Mouse (Mus musculus) v-Abl transformed pro-B cells (cell line): ENCODE results near the gene Rpn2.

Experiments
- in situ Hi-C, 2 experiments: fragments of 400-800 bp; cut with MboI; formaldehyde crosslinking; loops; one replicate each; pipeline ENCODE4 v1.15.1; 2025; ENCODE audit not compliant: unreplicated experiment in 2 of 2

The Rpn2 gene

DNA sequence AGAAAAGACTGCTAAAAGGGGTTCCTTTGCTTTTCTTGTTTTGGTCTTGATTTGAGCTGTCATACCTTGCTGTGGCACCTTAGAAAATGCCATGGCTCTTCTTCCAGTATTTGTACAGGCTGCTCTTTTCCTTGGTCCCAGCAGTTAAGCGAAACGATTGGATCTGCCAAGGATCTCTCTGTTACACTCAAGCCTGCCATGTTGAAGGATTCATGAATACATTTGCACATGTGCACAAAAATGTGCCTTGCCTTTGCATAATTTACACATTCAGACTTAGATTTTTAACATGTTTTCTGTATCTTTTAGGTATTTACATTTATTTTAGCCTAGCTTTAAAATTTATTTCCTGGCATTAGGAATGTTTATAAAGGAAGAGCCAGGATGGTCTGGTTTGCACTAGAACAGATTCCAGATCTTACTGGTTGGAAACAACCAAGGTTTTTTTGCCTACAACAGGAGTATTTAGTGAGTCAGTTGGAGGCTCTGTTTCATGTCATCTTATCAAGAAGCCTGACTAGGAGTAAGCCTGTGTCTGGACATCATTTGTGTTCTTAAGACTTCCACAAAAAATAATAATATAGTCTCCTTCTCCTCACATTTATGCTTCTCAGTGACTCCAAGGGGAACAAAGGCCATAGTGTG is 29.6 kb downstream of the Rpn2 start:
- in situ Hi-C loops: no loop called here

DNA sequence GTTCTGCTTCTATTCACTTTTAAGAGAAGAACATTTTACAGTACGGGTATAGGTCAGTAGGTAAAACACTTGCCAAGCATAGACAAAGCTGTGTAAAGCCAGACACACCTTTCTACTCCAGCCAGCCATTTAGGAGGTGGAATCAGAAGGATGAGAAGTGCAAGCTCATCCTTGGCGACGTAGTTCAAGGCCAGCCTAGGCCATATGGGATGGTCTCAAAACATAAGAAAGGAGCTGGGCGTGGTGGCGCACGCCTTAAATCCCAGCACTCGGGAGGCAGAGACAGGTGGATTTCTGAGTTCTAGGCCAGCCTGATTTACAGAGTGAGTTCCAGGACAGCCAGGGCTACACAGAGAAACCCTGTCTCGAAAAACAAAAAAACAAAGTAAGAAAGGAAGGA is 30.8 kb downstream of the Rpn2 start:
- in situ Hi-C loops: no loop called here

DNA sequence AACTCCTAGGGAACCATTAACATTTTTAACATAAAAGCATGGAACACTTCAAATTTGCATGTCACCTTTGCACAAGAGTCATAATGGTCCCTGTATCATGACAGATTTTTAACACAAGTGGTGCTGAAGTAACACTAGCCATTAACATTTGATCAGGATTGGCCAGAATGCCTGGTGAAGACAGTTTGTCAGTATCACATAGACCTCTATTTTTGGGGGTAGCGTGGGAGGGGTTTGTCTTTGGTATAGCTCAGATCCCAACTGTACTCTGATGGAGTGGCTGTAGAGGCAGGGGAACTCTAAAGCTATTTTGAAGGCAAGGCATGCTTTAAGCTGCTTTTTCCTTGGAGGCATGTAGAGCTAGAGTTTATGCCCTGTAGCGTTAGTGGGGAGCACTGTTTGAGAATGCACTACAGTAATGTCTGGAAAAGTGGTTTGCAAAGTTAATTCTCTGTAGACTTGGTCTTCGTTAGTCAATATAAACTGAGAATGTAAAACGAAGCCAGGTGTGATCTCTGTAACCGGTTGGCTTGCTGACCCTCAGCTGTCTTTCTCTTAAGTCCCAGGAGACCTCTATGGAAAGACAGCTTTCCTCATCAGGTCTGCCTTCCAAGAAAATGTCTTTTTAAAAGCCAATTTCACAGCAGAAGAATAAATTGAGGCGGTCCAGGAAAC is 32.3 kb downstream of the Rpn2 start:
- in situ Hi-C loops: no loop called here

DNA sequence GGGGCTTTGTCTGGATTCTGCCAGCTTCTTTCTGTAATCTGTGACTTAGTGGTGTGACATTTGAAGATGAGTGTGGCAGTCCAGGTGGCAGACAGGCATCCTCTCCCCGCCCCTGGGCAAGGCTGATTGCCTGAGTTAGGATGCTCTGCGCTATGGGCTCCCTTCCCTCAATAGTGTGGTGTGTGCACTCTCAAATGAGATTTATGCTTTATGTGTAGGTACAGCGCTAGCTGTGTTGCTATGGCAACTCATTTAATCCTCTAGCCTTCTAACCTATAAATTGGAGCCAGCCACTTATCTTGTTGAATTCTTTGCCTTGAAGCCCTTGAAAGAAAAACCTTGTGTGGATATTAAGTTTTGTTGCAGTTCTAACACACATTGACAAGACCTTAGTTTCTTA is 34.9 kb downstream of the Rpn2 start:
- in situ Hi-C loops: no loop called here

DNA sequence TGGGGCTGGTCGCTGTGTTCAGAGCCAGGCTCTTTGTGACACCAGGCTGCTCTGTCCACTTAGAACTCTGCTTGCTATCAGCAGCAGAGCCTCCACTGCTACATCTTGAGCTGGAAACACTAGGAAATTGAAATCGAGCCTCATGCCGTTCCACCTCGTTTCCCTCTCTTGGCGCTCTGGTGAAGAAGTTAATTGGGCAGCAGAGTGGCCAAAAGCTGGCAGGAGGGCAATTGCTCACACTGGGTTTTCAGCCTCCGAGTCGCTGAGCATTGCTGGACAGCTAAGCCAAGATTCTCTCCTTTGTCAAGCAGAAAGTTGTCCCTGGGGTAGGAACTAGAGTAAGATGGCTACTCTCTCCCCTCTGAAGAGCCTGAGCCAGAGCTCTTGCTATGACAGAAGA is 35.5 kb downstream of the Rpn2 start:
- in situ Hi-C loops: no loop called here

DNA sequence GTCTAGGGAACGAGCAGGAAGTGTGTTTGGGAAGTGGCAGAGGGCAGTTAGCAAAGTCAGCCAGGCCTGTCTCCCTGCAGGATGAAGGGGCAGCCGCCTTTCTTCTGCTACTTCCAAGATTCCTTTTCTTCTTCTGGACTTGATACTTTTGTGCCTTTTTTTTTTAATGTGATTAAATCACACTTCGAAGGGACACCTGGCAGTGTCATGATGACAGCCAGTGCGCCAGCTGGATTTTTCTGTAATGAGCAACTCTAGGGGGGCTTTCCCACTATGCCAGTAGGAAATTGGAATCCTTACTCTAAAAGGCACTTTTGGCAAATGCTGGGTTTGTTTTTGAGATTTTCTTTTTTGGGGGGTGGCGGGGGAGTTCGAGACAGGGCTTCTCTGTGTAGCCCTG is 36.7 kb downstream of the Rpn2 start:
- in situ Hi-C loops: no loop called here

DNA sequence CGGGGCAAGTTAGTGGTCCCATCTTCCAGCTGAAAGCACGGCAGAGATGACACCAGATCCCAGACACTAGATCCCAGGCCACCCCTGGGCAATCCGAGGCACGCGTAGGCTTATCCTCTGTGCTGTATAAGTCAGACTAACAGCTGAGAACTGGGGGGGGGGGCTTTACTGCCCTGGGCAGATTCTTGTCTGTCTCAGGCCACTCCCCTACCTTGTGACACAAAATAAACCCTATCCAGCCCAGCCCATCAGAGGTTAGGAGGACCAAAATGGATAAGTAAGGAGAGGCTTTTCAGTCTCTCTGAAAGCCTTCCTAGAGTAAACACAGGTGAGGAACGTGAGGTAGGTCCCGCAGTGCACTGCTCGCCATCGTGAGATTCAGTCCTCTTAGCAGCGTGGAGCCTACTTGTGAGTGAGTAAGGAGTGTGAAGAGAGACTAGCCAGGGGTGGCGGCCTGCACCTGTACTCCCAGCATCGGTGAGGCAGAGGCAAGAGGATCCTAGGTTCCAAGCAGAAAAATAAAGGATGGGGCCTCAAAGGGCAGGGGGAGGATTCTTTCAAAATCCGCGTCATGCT is 37.6 kb downstream of the Rpn2 start:
- in situ Hi-C loops: no loop called here

DNA sequence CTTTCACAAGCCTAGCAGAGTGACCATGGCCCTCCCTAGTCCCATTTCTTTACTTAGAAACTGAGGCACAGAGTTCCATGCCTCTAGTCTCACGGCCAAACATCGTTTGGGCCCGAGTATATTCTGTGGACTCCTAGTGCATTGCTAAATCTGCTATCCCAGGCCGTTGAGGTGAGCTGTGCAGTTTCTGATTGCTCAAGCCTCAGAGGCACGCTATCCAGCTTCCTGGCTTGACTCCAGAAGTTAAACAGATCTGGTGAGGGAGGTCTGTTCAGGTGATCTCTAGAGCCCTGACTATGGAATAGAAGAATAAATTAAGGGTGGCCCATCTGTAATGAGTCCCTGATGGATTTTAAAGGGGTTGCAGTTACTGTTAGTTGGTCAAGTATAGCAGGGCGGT is 38.4 kb downstream of the Rpn2 start:
- in situ Hi-C loops: no loop called here

DNA sequence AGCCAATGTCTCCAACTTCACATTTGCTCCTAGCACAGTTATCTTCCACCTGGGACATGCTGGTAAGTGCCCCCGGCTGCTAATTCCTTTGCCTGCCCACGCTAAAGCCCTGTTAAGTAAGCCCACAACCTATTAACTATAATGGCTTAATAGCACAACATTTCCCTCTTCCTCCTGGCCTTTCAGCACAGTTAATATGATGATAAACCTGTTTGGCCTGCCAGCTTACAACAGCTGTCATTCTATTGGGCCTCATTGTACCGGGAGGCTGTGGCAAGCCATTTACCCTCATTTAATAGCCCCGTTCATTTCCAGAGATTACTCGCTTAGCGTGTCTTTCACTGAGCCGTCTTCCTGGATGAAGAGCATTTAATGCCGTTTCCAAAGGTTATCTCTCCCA is 41.3 kb downstream of the Rpn2 start:
- in situ Hi-C loops: no loop called here

DNA sequence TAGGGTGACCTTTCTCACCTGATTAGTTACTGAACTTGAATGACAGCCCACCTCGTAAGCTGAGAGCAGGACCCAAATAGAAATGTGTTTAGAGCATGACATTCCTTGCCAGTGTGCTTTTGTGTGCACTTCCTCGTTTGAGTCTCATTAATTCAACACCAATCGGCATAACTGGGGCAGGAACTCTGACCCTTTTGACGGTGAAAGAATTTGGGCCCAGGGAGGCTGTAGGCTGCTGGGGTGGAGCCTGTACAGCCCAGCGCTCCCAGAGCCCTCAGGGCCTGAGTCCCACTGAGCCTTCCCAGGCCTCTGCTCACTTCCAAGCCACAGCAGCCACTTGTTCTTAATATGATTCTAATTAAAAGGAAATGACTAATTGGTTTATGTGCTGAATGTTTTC is 42.1 kb downstream of the Rpn2 start:
- in situ Hi-C loops: no loop called here

DNA sequence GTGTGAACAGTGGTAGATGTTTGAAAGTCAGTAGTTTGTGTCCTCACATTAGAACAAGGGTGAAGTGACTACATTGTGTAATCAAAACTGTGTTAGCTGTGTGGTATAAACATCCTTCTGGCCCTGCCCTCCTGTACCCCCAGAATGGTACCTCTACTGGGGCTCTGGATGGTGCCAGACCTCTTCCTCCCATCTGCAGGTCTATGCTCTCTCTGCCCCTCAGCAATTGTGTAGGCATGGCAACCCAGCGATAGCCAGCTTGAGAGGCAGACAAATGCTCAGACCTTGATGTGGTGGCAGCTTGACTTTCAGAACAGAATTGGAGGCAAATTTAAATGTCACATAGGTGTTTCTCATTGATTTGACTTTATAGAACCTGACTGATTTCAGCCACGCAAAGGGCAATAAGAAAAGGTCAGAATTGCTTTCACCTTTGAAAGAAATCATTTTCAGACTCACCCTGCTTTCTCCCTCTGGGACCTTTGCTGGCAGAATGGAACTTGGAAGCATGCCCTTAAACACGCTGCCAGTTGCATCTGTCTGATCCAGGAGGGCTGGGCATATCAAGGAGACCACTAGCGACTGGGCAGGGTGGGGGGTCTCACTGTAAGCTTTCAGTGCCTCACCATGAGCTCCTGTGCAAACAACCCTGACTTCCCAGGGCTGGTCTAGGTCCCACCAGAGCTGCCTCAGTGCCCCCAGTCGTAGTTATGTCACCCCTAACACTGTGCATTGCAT is 43.4 kb downstream of the Rpn2 start:
- in situ Hi-C loops: no loop called here

DNA sequence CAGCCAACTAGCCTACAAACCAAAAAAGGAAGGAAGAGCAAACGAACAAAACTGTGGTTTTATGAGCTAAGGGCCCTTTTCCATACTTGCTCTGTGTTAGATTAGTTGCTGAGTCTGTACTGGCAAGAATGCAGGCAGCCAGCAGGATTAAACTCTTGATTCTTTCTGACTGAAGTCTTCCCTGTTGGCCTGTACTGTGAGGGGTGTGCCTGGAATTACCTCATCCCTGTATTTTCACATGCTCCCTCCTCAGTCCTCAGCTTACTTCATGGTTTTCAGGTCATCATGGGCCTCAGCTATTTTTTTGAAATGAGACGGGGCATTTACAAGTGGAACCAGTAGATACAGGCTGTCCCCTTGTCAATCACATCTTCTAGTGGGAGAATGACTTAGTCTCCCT is 46.4 kb downstream of the Rpn2 start:
- in situ Hi-C loops: no loop called here

DNA sequence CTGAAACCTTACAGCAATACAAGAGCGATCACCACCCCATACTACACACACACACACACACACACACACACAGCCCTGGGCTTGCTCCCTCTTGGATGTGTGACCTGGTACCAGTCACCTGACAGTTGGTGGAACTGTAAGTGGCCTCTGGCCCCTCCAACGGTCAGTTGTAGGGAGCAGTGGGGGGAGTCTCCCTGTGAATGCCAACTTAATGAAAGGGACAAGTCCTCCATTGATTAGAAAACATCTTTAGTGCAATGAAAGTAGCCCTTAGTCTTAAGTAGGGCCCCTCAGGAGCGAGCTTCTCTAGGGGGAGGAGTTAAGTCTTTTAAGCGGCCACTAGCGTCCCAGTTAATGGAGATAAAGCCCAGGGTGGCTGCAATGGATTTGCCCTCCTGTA is 49.3 kb downstream of the Rpn2 start:
- in situ Hi-C loops: no loop called here

DNA sequence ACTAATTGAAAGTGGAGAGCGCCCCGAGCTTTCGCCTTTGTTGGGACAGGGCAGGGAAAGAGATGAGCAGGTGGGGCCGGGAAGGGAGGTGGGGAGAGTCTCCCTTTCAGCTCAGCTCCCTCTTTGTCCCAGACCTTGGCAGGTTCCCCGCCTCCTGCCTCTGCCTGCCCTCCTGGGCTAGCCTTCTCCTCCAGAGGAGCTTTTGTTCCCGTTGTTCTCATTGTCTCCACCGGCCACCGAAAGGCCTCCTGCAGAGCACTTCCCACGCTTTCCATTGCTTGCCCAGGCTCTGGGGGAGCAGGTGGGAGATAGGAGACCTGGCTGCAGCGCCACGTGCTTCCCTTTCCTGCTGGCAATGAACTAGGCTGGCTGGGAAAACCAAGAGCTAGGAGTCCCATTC is 49.8 kb downstream of the Rpn2 start:
- in situ Hi-C loops: no loop called here

DNA sequence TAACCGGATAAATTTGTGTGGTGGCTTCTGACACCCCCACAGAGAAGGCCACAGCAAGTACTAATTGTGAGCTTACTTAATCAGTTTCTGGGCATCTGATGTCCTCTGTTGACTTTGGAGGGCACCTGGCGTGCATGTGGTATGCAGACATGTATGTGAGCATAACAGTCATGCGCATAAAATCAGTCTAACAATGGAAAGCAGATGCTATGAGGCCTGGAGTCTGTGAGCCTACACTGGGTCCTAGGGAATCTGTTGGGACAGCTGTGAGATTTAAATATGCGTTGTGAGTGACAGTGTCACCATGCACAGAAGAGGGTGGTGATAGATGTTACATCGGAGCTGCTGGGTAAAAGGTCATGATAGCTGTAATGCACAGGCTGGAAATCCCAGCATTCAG is 53.2 kb downstream of the Rpn2 start:
- in situ Hi-C loops: no loop called here

DNA sequence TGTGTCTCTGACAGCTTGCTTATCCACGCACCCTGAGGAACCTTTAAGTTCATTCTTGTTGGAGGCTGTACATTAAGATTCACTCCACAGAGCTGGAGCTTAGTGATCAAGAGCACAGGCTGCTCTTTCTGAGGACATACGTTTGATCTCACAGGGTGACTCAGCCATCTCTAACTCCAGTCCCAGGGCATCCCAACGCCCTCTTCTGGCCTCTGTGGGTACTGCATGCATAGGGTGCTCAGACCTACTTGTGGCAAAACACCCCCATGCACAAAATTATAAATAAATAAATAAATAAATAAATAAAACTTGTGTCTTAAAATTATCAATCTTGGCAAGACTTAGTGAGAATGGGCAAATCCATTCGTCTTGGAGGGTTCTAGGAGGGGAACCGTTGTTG is 59.8 kb downstream of the Rpn2 start:
- in situ Hi-C loops: loop anchor here (5.0 kb wide), 2 partner anchors 46 to 51 kb away; no protein-coding TSS in a partner anchor

DNA sequence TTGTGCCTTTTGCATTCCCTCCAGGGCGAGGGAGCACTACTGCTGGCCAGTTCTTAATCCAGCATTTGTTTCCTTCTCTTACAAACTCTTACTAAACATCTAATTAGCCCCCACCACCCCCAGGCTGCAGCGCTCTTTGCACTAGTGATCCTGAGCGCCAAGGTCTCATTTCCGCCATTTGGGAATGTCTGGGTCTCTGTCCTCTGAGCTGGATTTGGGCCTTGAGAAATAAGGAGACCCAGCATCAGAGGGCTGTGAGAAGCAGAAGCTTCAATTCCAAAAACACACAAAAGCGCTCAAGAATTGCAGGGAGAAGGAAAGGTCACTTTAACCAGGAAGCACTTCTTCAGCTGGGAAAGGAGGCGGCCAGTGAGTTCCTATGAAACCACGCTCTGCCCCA is 60.7 kb downstream of the Rpn2 start:
- in situ Hi-C loops: loop anchor here (5.0 kb wide), 2 partner anchors 47 to 52 kb away; no protein-coding TSS in a partner anchor

DNA sequence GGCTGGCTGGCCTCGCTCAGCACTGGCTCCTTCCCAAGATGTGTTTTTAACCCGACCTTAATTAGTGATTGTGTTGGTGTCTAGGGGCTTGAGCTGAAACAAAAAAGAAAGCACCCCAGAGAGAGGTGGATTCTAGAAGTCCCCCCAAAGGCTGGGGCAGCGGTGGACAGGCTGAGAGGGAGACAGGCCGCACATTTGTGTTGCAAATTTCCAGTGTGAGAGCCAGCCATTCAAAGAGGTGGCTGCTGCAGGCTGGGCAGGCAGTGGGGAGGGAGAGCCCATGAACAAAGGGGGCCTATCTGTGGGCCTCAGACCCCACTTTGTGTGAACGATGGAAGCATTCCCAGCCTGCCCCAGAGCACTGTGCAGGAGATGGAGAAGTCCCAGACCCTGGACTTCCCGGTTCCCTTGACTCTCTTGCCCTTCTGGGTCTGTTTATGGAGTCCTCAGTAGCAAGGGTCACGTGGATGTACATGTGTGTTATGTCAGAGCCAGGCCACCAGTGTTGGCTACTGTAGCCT is 61.5 kb downstream of the Rpn2 start:
- in situ Hi-C loops: loop anchor here (5.0 kb wide), 2 partner anchors 122 to 232 kb away; partner anchors contain the start of gene Blcap (in 2 of the 2)

DNA sequence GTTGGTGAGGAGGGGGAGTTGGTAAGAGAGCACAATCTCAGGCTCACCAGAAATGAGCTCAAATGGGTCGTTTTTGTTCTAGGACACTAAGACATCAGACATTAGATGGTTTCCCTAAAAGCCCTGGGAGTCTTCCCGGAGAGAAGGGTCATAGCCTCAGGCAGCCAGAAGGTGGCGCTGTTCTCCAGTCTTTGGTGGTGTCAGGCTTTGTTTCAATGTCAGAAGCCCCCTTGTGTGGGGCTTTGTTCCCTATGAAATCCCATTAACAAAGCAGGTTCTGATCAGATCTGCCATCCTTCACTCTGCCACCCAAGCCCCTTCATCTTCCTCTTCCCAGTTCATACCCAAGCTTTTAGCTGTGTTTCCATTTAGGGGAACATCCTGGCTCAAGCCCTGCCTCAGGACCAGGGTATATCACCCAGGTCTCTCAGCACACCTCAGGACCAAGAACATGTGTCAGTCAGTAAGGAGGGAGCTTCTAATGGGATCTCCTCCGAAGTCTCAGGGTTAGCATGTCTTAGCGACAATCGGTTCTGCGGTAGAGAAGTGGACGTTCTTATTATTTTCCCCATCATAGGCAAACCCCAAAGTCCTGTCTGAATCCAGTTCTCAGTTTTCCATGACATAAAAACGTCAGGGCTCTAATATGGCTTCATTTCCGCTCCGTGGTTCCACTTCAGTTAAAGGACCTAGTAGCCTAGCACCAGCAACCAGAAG is 62.9 kb downstream of the Rpn2 start:
- in situ Hi-C loops: loop anchor here (5.0 kb wide), 2 partner anchors 121 to 231 kb away; partner anchors contain the start of gene Blcap (in 2 of the 2)

DNA sequence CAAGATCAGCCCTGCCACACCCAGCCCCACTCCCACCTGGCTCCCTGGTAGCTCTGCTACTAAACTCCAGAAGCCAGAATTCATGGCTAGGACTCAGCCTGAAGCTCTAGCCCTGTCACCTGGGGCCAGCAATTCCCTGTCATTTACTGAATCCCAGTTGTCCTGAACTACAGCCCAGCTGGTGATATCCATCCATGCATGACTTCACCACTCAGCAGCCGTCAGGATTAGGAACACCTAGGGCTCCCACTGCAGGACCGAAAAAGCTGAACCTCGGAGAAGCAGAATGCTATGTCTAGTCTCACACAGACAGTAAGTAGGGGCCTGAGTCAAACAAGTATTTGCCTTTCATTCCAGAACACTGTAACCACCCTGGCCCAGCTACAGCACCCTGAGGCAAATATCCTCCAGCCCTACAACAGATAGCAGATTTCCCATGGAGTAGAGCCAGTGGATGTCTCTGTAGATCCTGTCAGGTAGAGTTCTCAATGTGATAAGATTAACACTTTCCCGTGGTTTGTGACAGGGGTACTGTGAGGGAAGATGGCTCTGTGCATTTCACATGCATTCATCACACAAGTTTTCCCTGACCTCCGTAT is 63.6 kb downstream of the Rpn2 start:
- in situ Hi-C loops: loop anchor here (5.0 kb wide), 2 partner anchors 120 to 230 kb away; partner anchors contain the start of gene Blcap (in 2 of the 2)
